Mouse (Mus musculus) left cerebral cortex, postnatal 10 days (tissue): Measurements from ENCODE around the gene Slc1a4. TPM values are rescaled to one million over a fixed set of nuclear protein-coding genes. Genes with fewer than 3 reads are reported as not detected.

ENCODE experiments used
- DNase-seq, 2 experiments: peaks; one replicate each; pipeline ENCODE4 v3.0.0; 2021 to 2022; ENCODE audit warnings: low spot score in 2 of 2, mixed read lengths in 1 of 2; ENCODE audit errors: extremely low spot score in 1 of 2
- intact Hi-C: fragments of 180-260 bp; cut with DNase I; formaldehyde crosslinking; loops from one replicate; pipeline ENCODE4 v1.15.1; 2025
- total RNA-seq, 2 experiments: library from RNA; stranded (reverse); gene quantifications; 2 replicates each; pipeline ENCODE4 v1.2.3; 2021

Gene Slc1a4
- total RNA-seq: 10 to 100 TPM; 67.7 to 75.4 TPM

DNA sequence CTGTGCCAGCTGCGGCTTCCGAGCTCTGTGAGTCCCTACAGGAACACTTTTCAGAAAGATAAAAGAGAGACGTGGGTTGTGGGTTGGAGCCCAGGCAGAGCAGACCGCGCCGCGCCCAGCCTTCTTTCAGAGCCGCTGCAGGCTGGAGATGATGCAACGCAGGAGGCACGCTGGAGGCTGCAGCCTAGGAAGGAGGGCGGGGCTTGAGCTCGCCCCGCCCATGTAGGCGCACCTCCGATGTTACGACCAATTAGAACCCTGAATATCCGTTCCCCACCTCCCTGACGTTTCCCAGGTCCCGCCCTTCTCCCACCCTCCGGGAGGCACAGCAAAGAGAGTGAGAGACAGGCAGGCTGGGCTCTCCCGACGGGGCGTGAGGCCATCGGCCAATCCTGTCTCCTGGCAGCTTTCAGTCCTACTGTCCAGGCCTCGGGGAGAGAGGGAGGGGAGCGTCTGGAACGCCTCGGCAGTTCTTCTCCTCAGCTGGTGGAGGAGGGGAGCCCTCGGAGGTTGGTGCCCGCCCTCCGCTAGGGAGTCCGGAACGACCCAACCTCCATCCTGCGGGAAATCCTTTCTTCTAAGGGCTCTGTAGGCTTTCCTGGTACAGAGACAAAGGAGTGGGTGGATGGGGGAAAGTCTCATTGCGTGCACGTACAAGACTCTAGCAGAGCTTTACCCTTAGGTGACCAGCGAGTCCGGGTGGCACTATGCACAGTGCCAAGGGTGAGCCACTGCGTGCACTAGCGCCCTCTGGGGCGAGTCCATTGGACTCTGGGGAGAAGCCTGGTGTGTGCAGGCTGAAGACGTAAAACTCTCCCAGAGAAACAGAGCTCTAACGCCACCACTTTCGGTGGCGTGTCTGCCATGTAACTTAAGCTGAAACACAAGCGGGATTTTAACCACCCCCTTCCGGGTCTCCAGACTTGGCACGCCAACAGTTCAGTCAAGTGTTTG lies at the start of gene Slc1a4:
Gene Slc1a4 (minus strand): TSS at position 153 of the 954 bp plus-strand sequence.
- intact Hi-C loops: loop anchor here (5.0 kb wide), 2 partner anchors 64 to 71 kb away; no protein-coding TSS in a partner anchor
- peak; percentile 93 to 97 for DNase-seq

DNA sequence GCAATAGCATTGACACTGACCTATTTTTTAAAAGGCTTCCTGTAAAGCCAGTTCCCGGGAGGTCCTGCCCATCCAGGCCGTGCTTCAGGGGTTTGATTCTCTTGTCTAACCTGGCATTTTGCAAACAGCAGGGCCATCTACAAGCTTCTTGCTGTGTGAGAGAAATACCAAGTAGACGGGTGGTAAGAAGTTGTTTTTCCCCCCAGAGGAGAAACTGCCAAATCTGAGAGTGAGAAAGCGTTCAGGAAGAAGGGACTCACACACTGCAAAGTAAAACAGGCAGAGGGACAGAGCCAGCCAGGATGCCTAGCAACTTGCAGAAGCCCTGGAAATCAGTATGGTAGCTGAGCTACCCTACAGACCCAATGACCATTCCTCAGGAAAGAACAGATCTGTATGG lies 47.6 kb upstream of the Slc1a4 start:
- intact Hi-C loops: no loop called here
- peak in 1 of 2 experiments; percentile 30 for DNase-seq

DNA sequence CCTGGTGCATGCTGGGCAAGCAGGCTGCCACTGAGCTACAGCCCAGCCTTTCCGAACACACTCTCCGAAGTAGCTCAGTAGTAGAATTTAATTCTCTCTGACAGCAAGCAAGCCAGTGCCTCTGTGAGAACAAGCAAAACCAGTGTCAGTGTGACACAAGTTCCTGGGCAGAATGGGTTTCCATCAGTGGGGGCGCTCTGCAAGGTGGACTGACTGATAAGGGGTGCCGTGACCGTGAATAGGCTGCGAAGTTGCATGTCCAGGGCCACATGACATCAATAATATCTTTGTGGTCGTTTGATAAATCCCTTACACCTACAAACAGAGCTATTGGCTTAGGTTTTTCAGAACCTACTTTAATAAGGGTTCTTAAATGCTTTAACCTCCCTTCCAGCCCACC lies 44.1 kb upstream of the Slc1a4 start:
- intact Hi-C loops: no loop called here
- DNase-seq: no peak

DNA sequence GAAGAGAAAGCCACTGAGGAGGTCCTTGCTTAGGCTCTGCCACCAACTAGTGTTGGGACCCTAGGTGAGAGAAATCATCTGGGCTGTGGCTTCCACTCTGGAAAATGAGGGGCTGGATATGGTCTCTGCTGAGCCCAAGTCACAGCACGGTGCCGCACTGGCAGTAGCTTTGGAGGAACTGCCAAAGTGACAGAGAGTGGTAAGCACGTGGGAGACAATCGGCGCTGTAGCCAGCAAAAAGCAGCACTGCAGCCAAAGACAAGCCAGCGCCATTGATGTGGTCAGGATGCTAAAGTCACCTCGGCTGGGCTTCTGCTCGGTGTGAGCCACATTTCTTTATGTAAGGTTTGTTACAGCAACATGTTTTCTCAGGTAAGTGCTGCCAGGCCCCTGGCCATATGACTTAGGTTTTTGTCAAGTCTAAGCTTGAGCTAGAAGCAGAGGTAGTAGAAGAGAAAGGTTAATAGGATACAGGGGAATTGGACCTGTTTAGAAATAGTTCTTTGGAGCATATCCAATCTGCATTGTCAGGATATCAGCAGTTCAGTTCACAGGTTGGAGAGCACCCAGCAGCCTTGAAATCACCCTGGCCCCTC lies 40.2 kb upstream of the Slc1a4 start:
- DNase-seq: peak in 1 of 2 experiments; percentile 11
- intact Hi-C loops: no loop called here

DNA sequence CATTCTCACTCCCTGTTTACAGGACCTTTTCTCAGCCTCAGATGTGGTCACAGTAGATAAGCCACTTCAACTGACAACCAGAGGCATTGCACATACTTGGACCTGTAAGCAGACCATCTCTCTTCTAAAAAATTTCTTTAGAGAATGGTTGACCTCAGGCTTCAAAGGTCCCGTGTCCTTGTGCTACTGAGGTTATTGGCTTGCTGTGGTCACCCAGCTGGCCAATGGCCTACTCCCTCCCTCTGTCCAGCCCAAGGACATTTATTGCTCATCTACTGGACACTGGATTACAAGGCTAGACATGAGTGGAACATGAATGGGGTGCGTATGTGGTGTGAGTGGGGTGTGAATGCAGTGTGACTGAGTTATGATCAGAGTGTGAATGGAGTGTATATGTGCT lies 38.0 kb upstream of the Slc1a4 start:
- intact Hi-C loops: no loop called here
- no peak for DNase-seq

DNA sequence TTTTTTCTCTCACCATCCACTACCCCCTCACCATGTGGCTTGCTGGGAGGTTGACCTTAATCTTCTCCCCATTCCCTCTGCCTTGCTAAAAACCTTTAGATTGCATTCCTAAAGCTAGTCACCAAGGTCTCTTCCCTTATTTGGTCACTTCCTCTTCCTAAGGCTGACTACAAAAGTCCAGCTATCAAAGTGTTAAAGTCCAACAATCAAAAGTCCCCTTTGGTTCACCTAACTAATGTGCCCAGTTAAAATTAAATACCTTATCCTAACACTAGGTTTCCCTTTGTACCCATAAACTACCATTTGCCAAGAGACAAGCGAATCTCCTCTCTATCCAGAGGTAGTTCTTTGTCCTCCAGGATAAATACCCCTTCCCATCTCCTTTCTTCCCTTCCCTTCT lies 33.9 kb upstream of the Slc1a4 start:
- intact Hi-C loops: no loop called here
- DNase-seq: no peak

DNA sequence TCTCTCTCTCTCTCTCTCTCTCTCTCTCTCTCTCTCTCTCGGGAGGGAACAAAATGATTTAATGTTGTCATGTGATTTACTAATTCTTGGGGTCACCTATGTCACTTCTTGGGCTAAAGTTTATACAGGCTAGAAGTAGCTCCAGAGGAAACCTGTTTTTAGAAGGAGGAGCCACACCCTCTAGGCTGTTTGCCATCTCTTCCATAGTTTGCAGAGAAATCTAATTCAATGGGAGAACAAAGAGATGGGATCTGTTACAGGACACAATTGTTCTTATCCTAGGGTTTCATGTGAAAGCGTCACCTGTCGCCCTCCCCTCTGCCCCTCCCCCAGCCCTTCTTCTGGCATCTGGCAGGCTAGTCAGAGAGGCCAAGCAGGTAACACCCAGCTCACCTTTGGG lies 28.8 kb upstream of the Slc1a4 start:
- DNase-seq: no peak
- intact Hi-C loops: no loop called here

DNA sequence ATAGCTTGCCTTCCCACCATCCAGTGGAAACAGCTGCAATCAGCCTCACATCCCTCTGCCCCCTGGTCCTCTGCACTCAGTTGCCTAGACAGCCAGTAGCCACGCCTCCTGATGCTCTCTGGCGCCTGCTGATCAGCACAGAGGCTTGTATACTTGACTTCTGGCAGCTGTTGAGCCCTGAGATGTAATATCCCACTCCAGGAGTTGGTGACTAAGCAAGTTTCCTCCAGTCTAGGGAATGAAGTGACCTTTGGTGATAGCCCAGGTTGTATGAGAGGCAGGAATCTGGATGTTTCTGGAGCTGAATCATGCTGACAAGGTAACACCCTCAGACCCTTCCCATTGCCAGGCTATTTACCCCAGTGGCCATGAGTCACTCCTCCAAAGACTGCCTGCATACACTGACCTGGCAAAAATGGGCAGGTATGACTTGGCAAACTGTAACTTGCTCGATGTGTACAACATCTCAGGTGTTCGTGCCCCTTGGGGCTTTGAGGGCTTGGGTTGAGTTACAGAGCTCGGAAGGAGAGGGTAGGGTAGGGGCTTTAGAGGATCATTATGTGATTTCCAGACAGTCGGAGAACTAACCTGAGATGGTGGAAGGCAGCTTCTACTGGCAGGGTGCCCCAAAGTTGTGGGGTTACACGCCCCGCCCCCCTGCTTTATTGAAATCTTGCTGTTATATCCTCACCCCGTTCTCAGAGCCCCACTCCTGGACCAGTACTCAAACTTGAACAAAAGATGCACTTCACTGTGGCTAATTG lies 25.4 kb upstream of the Slc1a4 start:
- DNase-seq: no peak

DNA sequence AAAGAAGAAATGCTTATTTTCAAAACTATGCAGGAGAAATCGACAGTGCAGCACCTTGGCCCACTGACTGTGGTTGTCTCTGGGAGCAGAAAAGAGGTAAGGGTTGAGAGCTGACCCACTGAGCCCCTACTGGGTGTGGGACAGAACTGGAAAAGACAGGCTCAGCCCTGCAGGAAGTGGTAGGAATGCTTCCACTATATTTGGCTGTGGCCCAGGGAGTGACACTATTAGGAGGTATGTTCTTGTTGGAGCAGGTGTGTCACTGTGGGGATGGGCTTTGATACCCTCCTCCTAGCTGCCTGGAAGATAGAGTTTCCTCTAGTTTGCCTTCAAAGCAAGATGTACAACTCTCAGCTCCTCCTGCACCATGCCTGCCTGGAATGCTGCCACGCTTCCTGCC lies 16.0 kb upstream of the Slc1a4 start:
- intact Hi-C loops: no loop called here
- no peak for DNase-seq

More for the DNA sequence above, 25.4 kb upstream of the Slc1a4 start:
- intact Hi-C loops: no loop called here

DNA sequence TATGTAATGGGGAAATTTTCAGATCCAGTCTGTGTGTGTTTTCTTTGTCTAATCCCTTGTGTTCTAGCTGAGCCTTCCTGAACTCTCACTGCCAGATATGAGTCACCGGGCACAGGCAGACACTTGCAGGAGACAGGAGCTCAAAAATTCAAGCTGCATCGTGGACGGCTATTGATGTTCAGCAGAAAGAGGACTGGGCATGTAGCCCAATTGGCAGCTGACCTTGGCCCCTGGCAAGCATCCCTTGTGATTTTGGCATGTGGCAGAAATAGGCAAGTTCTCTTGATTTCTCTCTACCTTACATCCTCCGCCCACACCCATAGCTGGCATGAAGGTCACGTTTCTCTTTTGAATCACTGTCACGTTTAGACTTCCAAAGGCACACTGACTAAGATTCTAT lies 15.0 kb upstream of the Slc1a4 start:
- DNase-seq: peak; percentile 60 to 76
- intact Hi-C loops: no loop called here

DNA sequence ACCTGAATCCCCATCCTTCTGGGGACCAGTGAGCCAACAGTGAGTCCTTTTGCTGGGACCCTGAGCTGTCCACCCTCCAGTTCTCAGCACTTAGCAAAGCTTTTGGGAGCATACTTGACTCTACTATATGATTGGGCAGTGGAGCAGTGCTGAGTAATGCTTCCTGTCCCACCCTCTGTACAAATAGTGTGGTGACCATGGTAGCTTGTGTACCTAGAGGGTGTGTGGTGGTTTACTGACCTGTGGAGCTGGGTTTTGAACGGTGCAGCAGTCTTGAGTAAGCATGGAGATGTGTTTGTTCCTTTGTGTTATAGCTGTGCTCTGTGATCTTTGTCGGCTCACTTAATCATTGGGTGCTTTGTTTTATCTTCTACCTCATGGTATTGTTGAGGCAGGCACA lies 13.9 kb upstream of the Slc1a4 start:
- no peak for DNase-seq
- intact Hi-C loops: no loop called here

DNA sequence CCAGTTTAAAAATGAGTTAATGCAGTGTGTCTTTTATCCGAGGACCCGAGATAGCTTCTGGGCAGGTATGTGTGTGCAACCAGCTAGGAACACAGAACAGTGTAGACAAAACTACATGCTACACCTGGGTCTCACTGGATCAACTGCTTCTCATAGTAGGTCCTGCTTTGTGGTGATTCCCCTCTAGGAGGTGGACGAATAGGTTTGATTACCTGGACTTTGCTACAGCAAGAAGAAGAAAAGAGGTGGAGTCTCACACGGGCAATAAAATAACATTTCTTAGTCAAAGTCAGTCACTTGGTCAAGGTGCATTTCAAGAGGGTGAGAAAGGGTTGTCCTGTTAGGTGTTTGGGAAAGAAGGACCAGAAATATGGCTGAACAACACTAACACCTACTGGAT lies 11.4 kb upstream of the Slc1a4 start:
- intact Hi-C loops: no loop called here
- no peak for DNase-seq

DNA sequence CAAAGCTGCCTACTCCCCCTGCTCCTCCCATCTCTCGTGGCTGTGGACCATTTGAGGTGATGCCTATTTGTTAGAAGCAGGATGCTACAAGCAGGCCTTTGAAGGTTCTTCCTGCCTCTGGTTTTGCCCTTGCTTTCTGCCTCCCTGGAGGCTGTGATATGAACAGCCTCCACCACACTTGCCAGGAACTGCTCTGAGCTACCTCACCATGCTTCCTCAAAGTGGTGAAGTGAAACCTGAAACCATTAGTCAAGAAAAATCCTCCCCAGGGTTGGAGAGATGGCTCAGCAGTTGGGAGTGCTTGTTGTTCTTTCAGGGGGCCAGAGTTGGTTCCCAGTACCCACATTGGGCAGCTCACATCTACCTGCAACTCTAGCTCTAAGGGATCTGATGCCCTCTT lies 9.1 kb upstream of the Slc1a4 start:
- DNase-seq: no peak
- intact Hi-C loops: no loop called here

DNA sequence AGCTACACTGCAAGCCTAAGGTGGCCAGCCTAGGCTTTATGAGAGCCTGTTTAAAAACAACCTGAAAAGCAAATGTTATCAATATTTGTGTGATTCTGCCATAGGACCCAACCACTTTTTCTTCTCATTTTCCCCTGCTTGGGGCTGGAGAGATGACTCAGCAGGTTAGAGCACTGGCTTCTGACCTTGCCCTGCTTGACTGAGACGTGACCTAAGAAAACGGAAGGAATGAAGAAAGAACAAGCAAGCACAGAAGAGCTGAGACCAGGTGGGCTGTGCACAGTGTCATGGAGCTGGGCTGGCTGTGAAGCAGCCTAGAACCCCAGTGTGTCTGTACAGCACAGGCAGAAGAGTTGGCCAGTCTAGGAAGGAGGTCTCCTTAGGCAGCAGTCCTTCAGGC lies 6.2 kb upstream of the Slc1a4 start:
- DNase-seq: no peak
- intact Hi-C loops: no loop called here

DNA sequence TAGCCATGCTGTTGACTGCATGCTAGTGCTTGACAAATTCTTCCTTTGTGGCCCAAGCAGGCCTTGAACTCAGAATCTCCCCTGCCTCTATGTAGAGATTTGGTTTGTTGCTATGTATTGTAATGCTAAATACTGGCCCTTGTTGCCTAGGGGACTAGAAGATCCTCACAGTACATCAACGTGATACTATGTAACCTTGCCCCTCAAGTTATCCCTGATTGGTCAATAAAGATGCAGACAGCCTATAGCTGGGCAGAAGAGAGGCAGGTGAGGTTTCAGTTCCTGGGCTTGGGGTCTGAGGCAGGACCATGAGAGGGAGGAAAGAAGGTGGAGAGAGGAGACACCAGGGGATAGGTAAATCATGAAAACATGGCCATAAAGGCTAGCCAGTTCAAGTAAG lies 1.8 kb upstream of the Slc1a4 start:
- intact Hi-C loops: loop anchor here (5.0 kb wide), 2 partner anchors 63 to 72 kb away; no protein-coding TSS in a partner anchor
- DNase-seq: no peak

DNA sequence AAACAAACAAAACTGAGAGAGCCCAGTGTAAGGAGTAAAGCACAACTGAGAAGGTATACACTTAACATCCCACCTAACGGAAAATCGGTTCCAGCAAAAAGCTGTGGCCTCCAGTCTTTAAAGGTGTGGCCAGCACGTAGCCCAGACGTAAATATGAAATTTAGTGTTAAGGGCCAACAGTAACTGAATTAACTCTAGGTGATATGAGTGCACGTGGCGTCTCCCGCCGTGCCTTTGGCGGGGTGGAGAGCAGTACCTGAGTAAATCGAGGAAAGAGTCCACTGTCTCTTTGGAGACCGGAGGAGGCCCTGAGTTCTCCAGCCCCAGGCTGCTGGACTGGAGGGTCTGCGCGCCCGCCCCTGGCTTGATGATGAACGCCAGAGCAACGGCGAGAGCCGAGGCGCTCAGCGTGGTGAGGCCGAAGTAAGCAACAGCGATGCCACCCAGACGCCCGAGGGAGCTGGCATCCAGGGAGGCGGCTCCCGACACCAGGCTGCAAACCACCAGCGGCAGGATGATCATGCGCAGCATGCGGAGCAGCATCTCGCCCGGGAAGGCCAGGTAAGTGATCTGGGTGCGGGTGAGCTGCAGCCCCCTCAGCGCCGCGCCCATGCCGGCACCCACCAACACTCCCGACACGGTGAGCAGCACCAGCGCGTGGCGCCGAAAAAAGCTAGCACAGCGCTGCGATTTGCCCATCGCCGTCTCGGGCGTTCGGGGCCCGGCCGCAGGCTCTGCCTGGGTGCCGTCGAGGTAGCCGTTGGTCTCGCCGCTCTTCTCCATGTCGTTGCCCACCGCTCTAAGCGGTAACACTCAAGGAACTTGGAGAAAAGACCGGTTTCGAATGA lies 599 bp downstream of the Slc1a4 start:
- peak; percentile 44 to 63 for DNase-seq
- intact Hi-C loops: loop anchor here (2.0 to 5.0 kb wide), 3 partner anchors 27 to 70 kb away; no protein-coding TSS in a partner anchor

DNA sequence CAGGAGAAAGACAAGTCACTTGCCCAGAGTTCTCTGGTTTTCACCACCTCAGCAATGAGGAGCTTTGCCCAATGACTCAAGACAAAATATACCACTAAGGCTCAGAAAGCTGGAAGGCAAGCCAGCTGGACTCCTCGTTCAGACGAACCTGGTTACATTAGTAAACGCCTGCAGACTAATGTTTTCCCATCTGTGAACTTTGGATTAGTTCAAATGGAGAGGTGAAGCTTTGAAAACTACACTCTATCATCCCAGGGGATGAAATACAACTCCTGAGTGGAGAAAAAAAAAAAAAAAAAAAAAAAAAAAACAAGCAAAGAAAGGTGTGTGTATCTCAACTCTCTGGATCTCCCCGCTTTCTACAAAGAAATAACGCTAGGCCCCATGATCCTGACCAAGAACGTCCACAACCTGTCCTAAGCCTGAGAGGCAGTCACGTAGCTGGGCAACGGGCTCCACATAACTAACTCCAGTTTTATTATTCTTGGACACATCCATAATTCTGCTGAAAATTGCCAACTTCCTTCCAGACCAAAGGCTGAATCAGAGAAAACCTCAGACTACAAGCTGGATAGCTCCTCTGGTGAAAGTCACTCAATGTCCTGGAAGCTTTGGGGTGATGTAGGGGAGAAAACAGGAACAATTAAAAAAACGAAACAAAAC lies 1.4 kb downstream of the Slc1a4 start:
- DNase-seq: no peak
- intact Hi-C loops: loop anchor here (2.0 to 5.0 kb wide), 3 partner anchors 26 to 69 kb away; no protein-coding TSS in a partner anchor

DNA sequence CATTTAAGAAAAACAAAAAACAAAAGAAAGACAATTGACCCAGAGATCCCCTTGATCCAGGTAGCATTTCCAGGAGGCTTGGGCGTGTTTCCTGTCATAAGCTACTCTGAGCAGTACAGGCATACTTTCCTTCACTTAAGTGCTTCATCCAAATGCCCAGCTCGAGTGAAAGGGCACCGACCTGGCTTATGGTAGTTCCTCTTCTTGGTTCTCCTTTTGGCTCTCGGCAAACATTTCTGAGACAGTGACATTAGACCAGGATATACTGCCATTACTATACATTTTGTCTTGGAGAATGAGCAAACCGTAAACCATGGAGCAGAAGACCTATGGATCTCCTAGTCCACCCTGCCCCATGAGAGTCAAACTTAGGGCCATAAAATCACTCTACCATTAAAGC lies 2.8 kb downstream of the Slc1a4 start:
- intact Hi-C loops: loop anchor here (2.0 to 5.0 kb wide), 3 partner anchors 25 to 68 kb away; no protein-coding TSS in a partner anchor
- no peak for DNase-seq
